Mouse (Mus musculus) limb, embryonic 13.5 days (tissue): Measurements from ENCODE around the gene Chkb. TPM values are rescaled to one million over a fixed set of nuclear protein-coding genes. Genes with fewer than 3 reads are reported as not detected.

Experiments used
- ATAC-seq: fragments of 200-750 bp; cut with Nextera tagmentation; 2 replicates; pipeline ENCODE4 v1.8.0; 2017; ENCODE audit warnings: low read depth, moderate number of reproducible peaks, moderate TSS enrichment; ENCODE audit not compliant: low FRiP score
- H3K27ac ChIP-seq: fragments of 300-500 bp; sonication (generic); 2 replicates; pipeline ENCODE4 v1.5.1; 2015; ENCODE audit warnings: inconsistent platforms, mild to moderate bottlenecking, moderate library complexity
- H3K27me3 ChIP-seq: fragments of 300-500 bp; sonication (generic); 2 replicates; pipeline ENCODE4 v1.6.1; 2015; ENCODE audit warnings: mild to moderate bottlenecking, inconsistent platforms
- H3K36me3 ChIP-seq: fragments of 300-500 bp; sonication (generic); 2 replicates; pipeline ENCODE4 v1.6.1; 2015; ENCODE audit warnings: inconsistent platforms, mild to moderate bottlenecking, moderate library complexity
- H3K4me1 ChIP-seq: fragments of 300-500 bp; sonication (generic); 2 replicates; pipeline ENCODE4 v1.6.1; 2015; ENCODE audit warnings: inconsistent platforms
- H3K4me2 ChIP-seq: fragments of 300-500 bp; sonication (generic); replicated peaks from 2 replicates; pipeline ENCODE4 v1.6.1; 2015; ENCODE audit warnings: inconsistent platforms, mild to moderate bottlenecking, moderate library complexity
- H3K4me3 ChIP-seq: fragments of 300-500 bp; sonication (generic); 2 replicates; pipeline ENCODE4 v1.5.1; 2015; ENCODE audit warnings: moderate library complexity, mild to moderate bottlenecking, inconsistent platforms
- H3K9ac ChIP-seq: fragments of 300-500 bp; sonication (generic); 2 replicates; pipeline ENCODE4 v1.6.1; 2015; ENCODE audit warnings: mild to moderate bottlenecking, inconsistent platforms
- H3K9me3 ChIP-seq: fragments of 300-500 bp; sonication (generic); 2 replicates; pipeline ENCODE4 v1.6.1; 2016; ENCODE audit warnings: inconsistent platforms
- WGBS: fragments of 180-500 bp; shearing (Covaris S2); methylation state at CpG from one replicate; pipeline ENCODE4 v1.1.7; 2015; 5-methylcytosine and 5-hydroxymethylcytosine counted together
- polyA plus RNA-seq: library from polyadenylated mRNA; unstranded; fragments of >200 nt; fragmentation: Nextera tagmentation; extraction: Ambion mirVana; gene quantifications from 2 replicates; pipeline ENCODE4 v1.2.1, GENCODE M21; 2015

Chkb gene
- 55.7 and 63.6 TPM in 2 replicates for polyA plus RNA-seq

- ATAC-seq, result peak; percentile 92
- peaks cover 26% of the 10 kb centered on the region for H3K36me3 ChIP-seq
- H3K4me1 ChIP-seq, result peaks cover 22% of the 10 kb centered on the region
- H3K4me3 ChIP-seq, result peak within 1 kb of the TSS; percentile 77
- under 1% methylated on average over 70 of the region's 70 CpGs for WGBS
- peak within 1 kb of the TSS; percentile 93 for H3K27ac ChIP-seq
- H3K9ac ChIP-seq, result peak within 1 kb of the TSS; percentile 75
- H3K4me2 ChIP-seq, result peak within 1 kb of the TSS; percentile 91
- H3K27me3 ChIP-seq, result no peaks in the 10 kb centered on the region
- H3K9me3 ChIP-seq, result no peaks in the 10 kb centered on the region
These were observed at the start of gene Chkb, which contains the start of the genes C730034F03Rik and Gm44502 for GRCm38 (mm10) chr15:89429352-89430221. Gene Chkb (minus strand): TSS chr15:89429908. Gene C730034F03Rik (plus strand): TSS chr15:89429589. Gene Gm44502 (minus strand): TSS chr15:89429696.

- H3K27me3 ChIP-seq, result no peaks in the 10 kb centered on the region
- WGBS, result 88% methylated on average over 3 of the region's 3 CpGs
- H3K27ac ChIP-seq, result no peak overlapping the region
- no peaks in the 10 kb centered on the region for H3K36me3 ChIP-seq
- no peak overlapping the region for H3K4me2 ChIP-seq
- no peak for ATAC-seq
- H3K9ac ChIP-seq, result no peak overlapping the region
- peaks cover 8% of the 10 kb centered on the region for H3K4me1 ChIP-seq
- H3K9me3 ChIP-seq, result peaks cover 8% of the 10 kb centered on the region; the same call in 1 of the 2 replicates
- no peak overlapping the region for H3K4me3 ChIP-seq
These were observed 48.9 kb upstream of the Chkb start for GRCm38 (mm10) chr15:89478622-89479021.

GRCm38 (mm10) chr15:89477806-89478205, 48.1 kb upstream of the Chkb start:
- 51% methylated on average over 8 of the region's 8 CpGs for WGBS
- H3K27ac ChIP-seq, result no peak overlapping the region
- peaks cover 8% of the 10 kb centered on the region for H3K4me1 ChIP-seq
- no peak overlapping the region for H3K4me3 ChIP-seq
- no peak overlapping the region for H3K9ac ChIP-seq
- no peak overlapping the region for H3K4me2 ChIP-seq
- H3K9me3 ChIP-seq, result peaks cover 8% of the 10 kb centered on the region; the same call in 1 of the 2 replicates
- no peak for ATAC-seq
- no peaks in the 10 kb centered on the region for H3K36me3 ChIP-seq
- no peaks in the 10 kb centered on the region for H3K27me3 ChIP-seq

GRCm38 (mm10) chr15:89477091-89477491, 47.4 kb upstream of the Chkb start, which contains the start of gene Arsa:
Gene Arsa (minus strand): TSS chr15:89477425.
- no peak for ATAC-seq
- H3K27me3 ChIP-seq, result no peaks in the 10 kb centered on the region
- H3K27ac ChIP-seq, result peak within 1 kb of the TSS; percentile 73; the same call in 1 of the 2 replicates
- peaks cover 8% of the 10 kb centered on the region for H3K4me1 ChIP-seq
- H3K4me2 ChIP-seq, result peak within 1 kb of the TSS; percentile 90
- 25% methylated on average over 9 of the region's 9 CpGs for WGBS
- H3K36me3 ChIP-seq, result no peaks in the 10 kb centered on the region
- peak within 1 kb of the TSS; percentile 66 for H3K4me3 ChIP-seq
- H3K9me3 ChIP-seq, result peaks cover 2% of the 10 kb centered on the region; the same call in 1 of the 2 replicates
- H3K9ac ChIP-seq, result peak within 1 kb of the TSS; percentile 74

- 6% methylated on average over 5 of the region's 5 CpGs for WGBS
- H3K27ac ChIP-seq, result peak overlapping the region; percentile 73; the same call in 1 of the 2 replicates
These were observed 46.7 kb upstream of the Chkb start for GRCm38 (mm10) chr15:89476475-89476815.

GRCm38 (mm10) chr15:89475611-89476474, 46.1 kb upstream of the Chkb start:
- Histone ChIP-seq H3K27me3 (no peaks in the 10 kb centered on the region), H3K36me3 (no peaks in the 10 kb centered on the region), H3K9me3 (no peaks in the 10 kb centered on the region), H3K4me1 (peaks cover 8% of the 10 kb centered on the region), H3K4me2 (peak overlapping the region; percentile 90), H3K9ac (peak overlapping the region; percentile 74), H3K27ac (peak overlapping the region; percentile 73; the same call in 1 of the 2 replicates), H3K4me3 (peak overlapping the region; percentile 66)
- ATAC-seq, result peak; percentile 99
- 9% methylated on average over 44 of the region's 44 CpGs for WGBS

More at GRCm38 (mm10) chr15:89476475-89476815, 46.7 kb upstream of the Chkb start:
- peak overlapping the region; percentile 66 for H3K4me3 ChIP-seq
- H3K4me2 ChIP-seq, result peak overlapping the region; percentile 90
- peaks cover 8% of the 10 kb centered on the region for H3K4me1 ChIP-seq
- H3K9ac ChIP-seq, result peak overlapping the region; percentile 74
- H3K36me3 ChIP-seq, result no peaks in the 10 kb centered on the region
- H3K9me3 ChIP-seq, result no peaks in the 10 kb centered on the region
- no peaks in the 10 kb centered on the region for H3K27me3 ChIP-seq
- no peak; the same call in 1 of the 2 replicates for ATAC-seq

- H3K4me2 ChIP-seq, result peak overlapping the region; percentile 90
- no peak for ATAC-seq
- 89% methylated on average over 7 of the region's 7 CpGs for WGBS
These were observed 45.5 kb upstream of the Chkb start for GRCm38 (mm10) chr15:89475293-89475600.

GRCm38 (mm10) chr15:89474596-89475292, 45.0 kb upstream of the Chkb start:
- H3K9me3 ChIP-seq, result no peaks in the 10 kb centered on the region
- H3K4me3 ChIP-seq, result peak overlapping the region; percentile 66; the same call in 1 of the 2 replicates
- peaks cover 8% of the 10 kb centered on the region for H3K4me1 ChIP-seq
- H3K27me3 ChIP-seq, result no peaks in the 10 kb centered on the region
- H3K4me2 ChIP-seq, result peak overlapping the region; percentile 90; the same call in 1 of the 2 replicates
- H3K36me3 ChIP-seq, result no peaks in the 10 kb centered on the region
- no peak overlapping the region for H3K27ac ChIP-seq
- WGBS, result 91% methylated on average over 19 of the region's 19 CpGs
- ATAC-seq, result no peak
- 0 out of 2 replicates have a peak overlapping the region, but pooled peaks have one; percentile 74 for H3K9ac ChIP-seq

More at GRCm38 (mm10) chr15:89475293-89475600, 45.5 kb upstream of the Chkb start:
- Histone ChIP-seq H3K9me3 (no peaks in the 10 kb centered on the region), H3K4me1 (peaks cover 8% of the 10 kb centered on the region), H3K4me3 (peak overlapping the region; percentile 66), H3K9ac (peak overlapping the region; percentile 74), H3K36me3 (no peaks in the 10 kb centered on the region), H3K27me3 (no peaks in the 10 kb centered on the region), H3K27ac (no peak overlapping the region)

GRCm38 (mm10) chr15:89473921-89474320, 44.2 kb upstream of the Chkb start:
- Histone ChIP-seq H3K4me2 (no peak overlapping the region), H3K4me3 (no peak overlapping the region)
- 96% methylated on average over 8 of the region's 8 CpGs for WGBS

GRCm38 (mm10) chr15:89473370-89473769, 43.7 kb upstream of the Chkb start:
- peaks cover 8% of the 10 kb centered on the region for H3K4me1 ChIP-seq
- H3K27ac ChIP-seq, result no peak overlapping the region
- WGBS, result 87% methylated on average over 9 of the region's 9 CpGs
- no peak overlapping the region for H3K9ac ChIP-seq
- no peaks in the 10 kb centered on the region for H3K36me3 ChIP-seq
- no peaks in the 10 kb centered on the region for H3K9me3 ChIP-seq
- ATAC-seq, result no peak
- no peak overlapping the region for H3K4me2 ChIP-seq
- no peak overlapping the region for H3K4me3 ChIP-seq
- H3K27me3 ChIP-seq, result no peaks in the 10 kb centered on the region

More at GRCm38 (mm10) chr15:89473921-89474320, 44.2 kb upstream of the Chkb start:
- no peak overlapping the region for H3K9ac ChIP-seq
- no peaks in the 10 kb centered on the region for H3K27me3 ChIP-seq
- H3K9me3 ChIP-seq, result no peaks in the 10 kb centered on the region
- H3K4me1 ChIP-seq, result peaks cover 8% of the 10 kb centered on the region
- no peaks in the 10 kb centered on the region for H3K36me3 ChIP-seq
- no peak overlapping the region for H3K27ac ChIP-seq
- no peak for ATAC-seq

- H3K4me2 ChIP-seq, result no peak overlapping the region
- no peaks in the 10 kb centered on the region for H3K27me3 ChIP-seq
- H3K4me1 ChIP-seq, result peaks cover 8% of the 10 kb centered on the region
- no peaks in the 10 kb centered on the region for H3K36me3 ChIP-seq
- H3K9ac ChIP-seq, result no peak overlapping the region
- no peaks in the 10 kb centered on the region for H3K9me3 ChIP-seq
- ATAC-seq, result no peak
- H3K27ac ChIP-seq, result no peak overlapping the region
- no peak overlapping the region for H3K4me3 ChIP-seq
- 80% methylated on average over 4 of the region's 4 CpGs for WGBS
These were observed 41.8 kb upstream of the Chkb start for GRCm38 (mm10) chr15:89471476-89471875.
